Mouse (Mus musculus): Measurements from ENCODE around the gene Card14. TPM values are rescaled to one million over a fixed set of nuclear protein-coding genes. Genes with fewer than 3 reads are reported as not detected.
A peak's percentile ranks its signal among the peaks of the same experiment; 100 is the strongest.

Card14 gene
- total and polyA plus RNA-seq, 2 experiments from 2014 or later, result 0.81 to 1.7 TPM

GRCm38 (mm10) chr11:119355443-119356385, 48.1 kb downstream of the Card14 start, which contains the start of the genes Sgsh and Slc26a11:
Sgsh (minus strand) TSS chr11:119355536.
Slc26a11 (plus strand) TSS chr11:119355557.
- H3K4me1 ChIP-seq (ENCODE audit: insufficient read depth, low read length), result peaks cover 13% of the 10 kb centered on the region
- peak within 1 kb of the TSS; percentile 68; the same call in 1 of the 2 replicates for H3K27ac ChIP-seq
- ATAC-seq (peak; percentile 94), DNase-seq (ENCODE audit: low spot score) (peak; percentile 84)
- H3K27me3 ChIP-seq (ENCODE audit: insufficient read depth, low read length), result no peaks in the 10 kb centered on the region
- H3K9ac ChIP-seq (replicated peaks; ENCODE audit: low read length), result peak within 1 kb of the TSS; percentile 65
- no peaks in the 10 kb centered on the region for H3K36me3 ChIP-seq (ENCODE audit: insufficient read depth, low read length)
- peak within 1 kb of the TSS; percentile 63 for H3K4me3 ChIP-seq (ENCODE audit: low read length)
- peak within 1 kb of the TSS; percentile 98 for H3K4me2 ChIP-seq (ENCODE audit: low read depth, low read length)
- no peak for TF ChIP-seq CTCF (IDR thresholded peaks at IDR 0.05; ENCODE audit: low read depth)
- WGBS, result 1% methylated on average over 39 of the region's 40 CpGs
- H3K9me3 ChIP-seq (ENCODE audit: low read length), result no peaks in the 10 kb centered on the region

- Histone ChIP-seq H3K4me3 (ENCODE audit: low read length) (no peak overlapping the region), H3K27ac (no peak overlapping the region), H3K9me3 (ENCODE audit: low read length) (no peaks in the 10 kb centered on the region), H3K4me1 (ENCODE audit: insufficient read depth, low read length) (peaks cover 13% of the 10 kb centered on the region), H3K9ac (replicated peaks; ENCODE audit: low read length) (no peak overlapping the region), H3K4me2 (ENCODE audit: low read depth, low read length) (no peak overlapping the region), H3K27me3 (ENCODE audit: insufficient read depth, low read length) (no peaks in the 10 kb centered on the region), H3K36me3 (ENCODE audit: insufficient read depth, low read length) (no peaks in the 10 kb centered on the region)
- 88% methylated on average over 10 of the region's 10 CpGs for WGBS
- ATAC-seq (no peak), DNase-seq (ENCODE audit: low spot score) (no peak)
- TF ChIP-seq CTCF (IDR thresholded peaks at IDR 0.05; ENCODE audit: low read depth), result no peak
Measured at GRCm38 (mm10) chr11:119359089-119359488, 51.5 kb downstream of the Card14 start.

- Histone ChIP-seq H3K9me3 (ENCODE audit: low read length) (no peaks in the 10 kb centered on the region; the same call in 1 of the 2 replicates), H3K9ac (replicated peaks; ENCODE audit: low read length) (0 out of 2 replicates have a peak overlapping the region, but pooled peaks have one; percentile 15), H3K4me3 (ENCODE audit: low read length) (0 out of 2 replicates have a peak overlapping the region, but pooled peaks have one; percentile 3), H3K4me1 (ENCODE audit: insufficient read depth, low read length) (no peaks in the 10 kb centered on the region), H3K27ac (no peak overlapping the region), H3K4me2 (ENCODE audit: low read depth, low read length) (peak overlapping the region; percentile 39), H3K27me3 (ENCODE audit: insufficient read depth, low read length) (no peaks in the 10 kb centered on the region), H3K36me3 (ENCODE audit: insufficient read depth, low read length) (no peaks in the 10 kb centered on the region)
- DNase-seq (ENCODE audit: low spot score) (no peak), ATAC-seq (peak; percentile 75)
- TF ChIP-seq CTCF (IDR thresholded peaks at IDR 0.05; ENCODE audit: low read depth), result no peak
- WGBS, result 34% methylated on average over 11 of the region's 11 CpGs
Measured at GRCm38 (mm10) chr11:119362769-119363533, 55.4 kb downstream of the Card14 start.

- WGBS, result 31% methylated on average over 11 of the region's 11 CpGs
- ATAC-seq, result peak; percentile 92
- Histone ChIP-seq H3K27me3 (ENCODE audit: insufficient read depth, low read length) (no peaks in the 10 kb centered on the region), H3K4me2 (ENCODE audit: low read depth, low read length) (peak overlapping the region; percentile 39), H3K4me1 (ENCODE audit: insufficient read depth, low read length) (no peaks in the 10 kb centered on the region), H3K9me3 (ENCODE audit: low read length) (no peaks in the 10 kb centered on the region; the same call in 1 of the 2 replicates), H3K36me3 (ENCODE audit: insufficient read depth, low read length) (no peaks in the 10 kb centered on the region), H3K9ac (replicated peaks; ENCODE audit: low read length) (0 out of 2 replicates have a peak overlapping the region, but pooled peaks have one; percentile 15), H3K27ac (no peak overlapping the region), H3K4me3 (ENCODE audit: low read length) (0 out of 2 replicates have a peak overlapping the region, but pooled peaks have one; percentile 3)
- peak; percentile 86 for DNase-seq (ENCODE audit: low spot score)
- TF ChIP-seq CTCF (IDR thresholded peaks at IDR 0.05; ENCODE audit: low read depth), result peak; percentile 97
Measured at GRCm38 (mm10) chr11:119363534-119364145, 56.1 kb downstream of the Card14 start.

GRCm38 (mm10) chr11:119375425-119375824, 67.9 kb downstream of the Card14 start:
- DNase-seq (ENCODE audit: low spot score), result no peak
- no peaks in the 10 kb centered on the region for H3K9me3 ChIP-seq (ENCODE audit: low read length)
- no peaks in the 10 kb centered on the region for H3K4me1 ChIP-seq (ENCODE audit: insufficient read depth, low read length)
- no peak overlapping the region for H3K9ac ChIP-seq (replicated peaks; ENCODE audit: low read length)
- no peaks in the 10 kb centered on the region for H3K27me3 ChIP-seq (ENCODE audit: insufficient read depth, low read length)
- H3K4me2 ChIP-seq (ENCODE audit: low read depth, low read length), result no peak overlapping the region
- TF ChIP-seq CTCF (IDR thresholded peaks at IDR 0.05; ENCODE audit: low read depth), result no peak
- H3K36me3 ChIP-seq (ENCODE audit: insufficient read depth, low read length), result no peaks in the 10 kb centered on the region; the same call in 1 of the 2 replicates
- no peak overlapping the region for H3K27ac ChIP-seq
- H3K4me3 ChIP-seq (ENCODE audit: low read length), result no peak overlapping the region
- no peak for ATAC-seq
- WGBS, result 79% methylated on average over 6 of the region's 6 CpGs

- Histone ChIP-seq H3K9ac (replicated peaks; ENCODE audit: low read length) (no peak overlapping the region), H3K4me1 (ENCODE audit: insufficient read depth, low read length) (no peaks in the 10 kb centered on the region), H3K36me3 (ENCODE audit: insufficient read depth, low read length) (no peaks in the 10 kb centered on the region; the same call in 1 of the 2 replicates), H3K4me2 (ENCODE audit: low read depth, low read length) (no peak overlapping the region), H3K4me3 (ENCODE audit: low read length) (no peak overlapping the region), H3K9me3 (ENCODE audit: low read length) (no peaks in the 10 kb centered on the region), H3K27ac (no peak overlapping the region), H3K27me3 (ENCODE audit: insufficient read depth, low read length) (no peaks in the 10 kb centered on the region)
- 94% methylated on average over 11 of the region's 11 CpGs for WGBS
- no peak for ATAC-seq
- no peak for TF ChIP-seq CTCF (IDR thresholded peaks at IDR 0.05; ENCODE audit: low read depth)
- no peak for DNase-seq (ENCODE audit: low spot score)
Measured at GRCm38 (mm10) chr11:119377326-119377725, 69.8 kb downstream of the Card14 start.

Measured in hindbrain, postnatal 0 days (tissue).